Mouse (Mus musculus): ENCODE data around the gene Rin2.

Gene Rin2

GRCm38 (mm10) chr2:145862206-145862817, 187.3 kb downstream of the Rin2 start:
- DNase-seq (ENCODE audit: low read depth, low spot score), result no peak

DNA sequence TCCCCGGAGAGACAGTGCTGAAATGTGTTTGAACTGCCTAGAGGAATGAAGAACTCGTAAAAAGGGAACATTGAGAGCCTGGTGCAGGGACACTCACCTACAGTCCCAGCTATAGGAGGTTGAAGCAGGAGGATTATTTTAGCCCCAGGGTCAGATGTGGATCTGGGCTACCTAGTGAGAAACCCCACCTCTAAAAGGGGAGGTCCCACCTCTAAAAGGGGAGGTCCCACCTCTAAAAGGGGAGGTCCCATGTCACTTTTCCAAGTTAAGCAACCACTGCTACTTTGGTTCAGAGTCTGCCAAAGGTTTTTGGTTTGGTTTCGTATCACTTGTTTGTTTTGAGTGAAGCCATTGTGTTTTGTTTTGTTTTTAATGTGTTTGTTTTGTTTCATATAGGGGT, 190.3 kb downstream of the Rin2 start:
- no peak for DNase-seq (ENCODE audit: low read depth, low spot score)

GRCm38 (mm10) chr2:145866238-145866637, 191.2 kb downstream of the Rin2 start:
- no peak for DNase-seq (ENCODE audit: low read depth, low spot score)

DNA sequence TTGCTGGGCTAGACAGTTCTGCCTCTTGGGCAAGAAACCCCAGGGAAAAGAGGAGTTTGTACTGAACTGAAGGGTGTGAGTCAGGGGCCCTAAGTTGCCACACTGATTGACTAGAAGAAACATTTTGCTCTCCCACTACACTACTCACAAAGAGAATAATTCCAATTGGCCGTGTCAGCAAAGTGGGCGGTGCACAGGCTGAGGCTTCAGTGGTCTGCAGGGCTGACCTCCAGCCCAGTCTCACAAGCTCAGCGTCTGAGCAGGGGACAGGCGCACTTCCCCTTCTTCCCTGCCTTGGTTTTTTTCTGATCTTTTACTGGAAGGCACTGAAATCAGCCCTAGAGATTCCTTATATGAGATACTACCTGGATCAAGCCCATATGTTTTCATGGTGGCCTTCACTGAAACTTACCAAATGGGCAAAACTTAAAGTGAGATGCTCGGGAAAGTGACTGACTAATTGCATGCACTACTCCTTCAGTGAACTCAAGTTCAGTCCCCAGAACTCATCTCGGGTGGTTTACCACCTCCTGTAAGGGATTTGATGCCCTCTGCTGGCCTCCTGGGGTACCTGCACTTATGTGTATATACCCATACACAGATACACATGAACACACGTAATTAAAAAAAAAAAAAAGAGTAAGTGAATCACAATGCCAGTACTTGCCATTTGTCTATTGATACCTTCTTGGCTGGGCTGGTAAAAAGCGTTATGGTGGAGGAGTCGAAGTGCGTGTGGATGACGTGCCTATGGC, 191.9 kb downstream of the Rin2 start:
- DNase-seq (ENCODE audit: low read depth, low spot score), result no peak

DNA sequence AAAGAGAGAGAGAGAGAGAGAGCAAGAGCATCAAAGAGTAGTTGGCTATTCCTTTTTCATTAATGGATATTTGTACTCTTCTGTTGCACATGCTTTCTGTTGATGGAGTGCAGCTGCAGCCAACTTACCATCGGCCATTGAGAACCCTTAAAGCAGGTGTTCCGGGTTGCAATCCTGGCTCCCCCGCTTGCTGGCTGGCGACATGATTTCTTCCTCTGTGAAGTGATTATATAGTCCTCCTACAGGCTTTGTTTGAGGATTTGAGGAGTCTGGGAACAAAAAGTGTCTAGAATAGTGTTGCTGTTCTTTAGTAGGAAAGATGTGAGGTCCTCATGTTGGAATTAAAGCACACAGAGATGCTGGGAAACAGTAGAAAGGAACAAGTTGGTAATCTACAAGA, 196.3 kb downstream of the Rin2 start:
- no peak for DNase-seq (ENCODE audit: low read depth, low spot score)

DNA sequence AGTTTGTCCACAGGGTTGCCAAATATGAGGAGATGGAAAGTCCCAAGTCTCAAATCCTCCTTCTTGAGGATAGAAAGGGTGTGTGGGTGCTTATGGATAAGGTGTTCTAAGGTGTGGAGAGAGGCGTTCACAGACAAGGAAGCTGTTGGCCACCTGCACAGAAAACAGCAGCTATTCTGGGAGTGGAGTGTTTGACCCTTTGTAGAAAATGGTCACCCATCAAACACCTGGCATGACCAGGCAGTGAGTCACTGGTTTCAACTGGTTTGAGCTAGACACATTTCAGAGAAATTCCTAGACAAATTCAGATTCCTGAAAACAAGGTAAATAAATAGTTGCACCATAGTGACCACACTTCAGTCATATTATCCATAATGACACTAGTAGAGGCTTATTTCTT, 197.1 kb downstream of the Rin2 start:
- no peak for DNase-seq (ENCODE audit: low read depth, low spot score)

DNA sequence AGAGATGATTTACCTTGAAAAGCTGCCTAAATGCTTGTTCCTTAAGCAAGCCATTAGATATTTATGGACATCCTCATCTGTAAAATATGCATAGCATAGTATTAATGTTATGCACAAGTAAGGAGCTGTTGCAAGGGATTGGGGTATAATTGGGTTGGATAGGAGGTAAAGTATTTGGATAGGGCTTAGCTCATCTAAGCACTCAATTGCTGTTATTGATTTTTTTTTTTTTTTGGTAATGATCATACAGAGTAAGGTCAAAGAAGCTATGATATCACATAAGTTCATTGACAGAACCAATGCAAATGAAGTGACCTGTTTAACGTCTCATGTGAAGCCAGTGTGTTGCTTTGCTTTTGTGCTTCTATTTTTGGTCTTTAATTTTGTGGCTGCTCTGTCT, 198.9 kb downstream of the Rin2 start:
- DNase-seq (ENCODE audit: low read depth, low spot score), result no peak

- DNase-seq (ENCODE audit: low read depth, low spot score), result no peak
These were observed 200.0 kb downstream of the Rin2 start for GRCm38 (mm10) chr2:145874879-145875482.

- no peak for DNase-seq (ENCODE audit: low read depth, low spot score)
These were observed 202.2 kb downstream of the Rin2 start for GRCm38 (mm10) chr2:145877191-145877590.

- DNase-seq (ENCODE audit: low read depth, low spot score), result no peak
These were observed 206.1 kb downstream of the Rin2 start for GRCm38 (mm10) chr2:145880887-145881747.

DNA sequence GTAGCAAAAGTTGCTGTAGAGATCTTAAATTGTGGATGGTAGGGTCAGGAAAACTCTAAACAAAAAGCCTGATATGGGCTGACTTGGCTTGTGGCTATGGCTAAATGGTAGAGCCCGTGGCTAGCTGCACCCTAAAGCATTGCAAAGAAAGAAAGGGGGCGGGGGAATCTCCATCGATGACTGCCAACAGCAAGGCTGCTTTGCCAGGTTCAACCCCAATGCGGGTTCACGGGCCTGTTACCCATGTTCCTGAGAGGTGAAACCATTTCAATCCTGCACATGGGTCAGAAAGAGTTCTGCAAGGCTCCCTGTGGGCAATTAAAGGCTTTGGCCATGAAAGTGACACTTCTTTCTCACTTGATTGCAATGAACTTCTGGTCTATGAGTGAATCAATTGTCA, 206.9 kb downstream of the Rin2 start:
- no peak for DNase-seq (ENCODE audit: low read depth, low spot score)

DNA sequence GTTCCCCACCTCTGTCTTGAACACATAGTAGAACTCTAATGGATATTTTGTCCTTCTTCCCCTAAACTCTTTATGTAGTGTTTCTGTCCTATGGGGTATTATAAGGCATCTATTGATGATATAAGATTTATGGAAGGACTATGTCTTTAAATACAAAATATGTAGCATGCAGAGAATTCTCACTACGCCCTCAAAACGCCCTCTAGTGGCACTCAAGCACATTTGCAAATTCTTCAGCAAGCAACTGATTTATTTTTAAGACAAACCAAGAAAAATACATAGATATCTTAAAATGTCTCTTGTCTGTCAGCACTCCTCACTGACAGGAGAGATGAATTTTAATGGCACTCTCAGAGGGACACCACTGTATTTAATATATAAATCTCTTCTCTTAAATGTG, 207.4 kb downstream of the Rin2 start:
- no peak for DNase-seq (ENCODE audit: low read depth, low spot score)

DNA sequence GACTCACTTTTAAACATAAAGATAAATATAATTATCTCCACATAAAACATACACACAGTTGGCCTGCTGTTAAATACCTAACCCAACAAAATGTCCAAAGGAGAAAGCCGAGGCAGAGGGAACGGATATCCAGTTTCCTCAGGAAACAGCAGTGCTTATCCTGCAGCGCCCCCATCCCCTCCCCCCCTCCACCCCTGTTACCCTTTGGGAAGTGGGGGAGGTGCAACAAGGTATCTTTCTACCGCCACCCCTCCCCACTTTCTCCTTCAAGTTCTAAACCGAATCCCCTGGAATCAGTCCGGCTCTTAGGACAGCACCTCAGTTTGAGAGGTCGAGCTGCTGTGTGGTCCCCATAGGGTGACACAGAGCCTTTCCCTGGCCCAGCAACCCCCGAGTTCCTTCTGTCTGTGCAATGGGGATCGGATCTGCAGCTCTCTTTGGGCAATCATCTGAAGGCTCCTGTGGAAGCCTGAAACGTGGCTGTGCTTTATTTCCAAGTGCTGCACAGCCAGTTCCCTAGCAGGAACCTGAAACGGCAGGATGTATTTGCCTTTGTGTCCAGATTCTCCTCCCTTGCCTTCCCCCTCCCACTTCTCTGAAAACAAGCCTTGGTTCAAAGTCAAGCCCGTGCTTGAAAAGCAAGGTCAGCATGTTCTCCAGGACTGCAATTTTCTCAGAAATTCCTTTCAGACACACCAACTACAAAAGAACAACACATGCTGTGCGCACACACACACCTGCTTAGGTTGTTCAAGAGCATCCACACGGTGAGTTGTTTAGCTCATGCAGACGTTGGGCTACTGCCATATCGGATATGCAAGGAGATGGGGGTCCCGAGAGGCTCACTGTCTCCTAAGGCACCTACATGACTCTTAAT, 209.3 kb downstream of the Rin2 start:
- no peak for DNase-seq (ENCODE audit: low read depth, low spot score)

DNA sequence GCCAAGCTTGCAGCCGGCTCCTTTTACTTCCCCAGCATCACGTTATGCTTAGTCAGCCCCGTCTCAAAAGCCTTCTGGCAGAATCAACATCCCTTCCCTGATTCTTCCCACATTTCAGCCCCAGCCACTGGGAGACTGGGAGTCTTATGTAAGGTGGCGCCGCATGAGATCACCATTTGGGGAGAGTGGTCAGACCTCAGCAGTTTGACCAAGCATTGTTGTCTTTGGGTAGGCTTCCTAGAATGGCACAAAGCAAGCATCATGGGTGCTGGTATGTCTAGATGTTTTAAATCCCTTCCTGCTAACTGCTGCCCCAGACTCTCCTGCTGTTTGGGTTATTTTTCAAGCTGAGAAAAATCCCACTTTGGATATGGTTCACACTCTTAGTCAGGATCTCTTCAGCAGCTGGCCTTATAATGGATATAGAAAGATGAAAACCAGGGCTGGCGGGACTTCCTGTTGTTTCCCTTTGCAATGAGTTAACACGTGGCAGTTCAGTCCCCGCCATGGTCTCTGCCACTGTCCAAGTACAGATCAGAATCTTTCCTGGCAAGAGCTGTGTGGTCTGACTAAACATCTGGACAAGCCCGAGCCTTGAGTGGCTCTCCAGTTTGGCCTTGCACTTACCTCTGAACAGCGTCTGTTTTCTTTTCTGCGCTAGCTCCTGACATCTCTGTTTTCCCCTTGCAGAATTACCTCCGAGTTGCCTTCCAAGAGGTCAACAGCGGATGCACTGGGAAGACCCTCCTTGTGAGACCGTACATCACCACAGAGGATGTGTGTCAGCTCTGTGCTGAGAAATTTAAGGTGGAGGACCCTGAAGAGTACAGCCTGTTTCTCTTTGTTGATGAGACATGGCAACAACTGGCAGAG, 210.1 kb downstream of the Rin2 start:
- DNase-seq (ENCODE audit: low read depth, low spot score), result no peak

DNA sequence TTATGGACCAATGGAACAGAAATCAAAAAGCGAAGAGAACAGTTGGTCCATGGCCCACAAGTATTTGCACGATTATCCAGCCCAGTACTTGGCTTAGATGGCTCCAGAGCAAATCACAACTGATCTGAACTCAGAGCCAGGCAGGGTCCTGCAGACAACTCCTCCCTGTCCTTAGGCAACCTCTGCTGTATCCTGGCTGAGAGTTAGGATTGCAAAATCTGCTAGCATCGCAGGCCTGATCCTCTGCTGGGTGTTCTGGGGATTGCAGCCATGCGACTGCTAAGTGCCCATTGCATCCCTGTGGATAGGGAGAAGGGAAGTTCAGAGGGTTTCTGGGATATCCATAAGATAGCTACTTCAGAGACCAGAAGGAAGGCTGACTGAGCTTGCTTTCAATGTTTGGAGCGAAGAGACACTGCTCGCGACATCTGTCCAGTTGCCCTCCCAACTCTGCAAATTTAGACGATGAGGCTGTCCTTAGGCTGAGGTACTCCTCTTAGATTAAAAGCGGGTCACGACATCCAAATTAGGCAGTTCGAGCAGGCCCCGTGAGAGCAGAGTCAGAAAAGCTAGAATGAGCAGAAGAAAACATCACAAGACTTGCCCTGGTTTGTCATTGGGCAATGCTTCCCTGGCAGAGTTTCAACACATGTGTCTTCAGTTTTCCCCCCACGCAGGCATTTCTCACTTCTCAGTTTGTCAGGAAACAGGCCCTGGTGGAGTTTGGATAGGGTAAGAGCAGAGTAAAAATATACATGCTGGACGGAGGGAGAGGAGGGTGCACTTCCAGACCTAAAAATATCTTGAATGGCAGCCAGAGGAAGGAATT, 213.1 kb downstream of the Rin2 start:
- no peak for DNase-seq (ENCODE audit: low read depth, low spot score)

DNA sequence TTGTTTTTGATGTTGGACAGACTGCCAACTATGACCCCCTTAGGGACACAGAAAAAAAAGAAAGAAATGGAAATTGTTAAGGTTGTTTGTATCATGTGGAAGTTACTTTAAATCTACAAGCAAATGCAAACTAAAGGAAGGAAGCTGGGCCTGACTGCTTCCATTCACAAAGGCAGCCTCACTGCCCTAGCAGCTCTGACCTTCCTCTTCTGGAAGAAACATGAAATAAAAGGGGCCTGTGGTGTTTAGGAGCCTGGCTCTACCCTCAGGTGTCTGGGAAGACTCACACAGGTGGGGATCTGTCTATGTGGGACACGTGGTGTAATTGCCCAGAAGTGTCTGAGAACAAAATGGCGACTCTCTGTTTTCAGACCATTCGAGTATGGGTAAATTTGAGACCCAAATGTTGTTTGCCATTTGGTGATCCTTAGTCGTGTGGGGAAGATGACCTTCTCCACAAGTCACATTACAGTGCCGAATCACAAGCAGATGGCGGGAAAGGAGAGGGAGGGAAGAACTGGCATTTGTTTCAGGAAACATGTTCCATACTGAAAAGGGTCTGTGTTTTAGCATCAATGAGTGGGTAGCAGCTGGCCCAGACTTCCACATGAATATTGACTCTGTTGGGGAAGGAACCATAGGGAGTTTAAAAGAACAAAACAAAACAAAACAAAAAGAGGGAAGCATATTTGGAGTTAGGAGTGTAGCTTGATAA, 213.9 kb downstream of the Rin2 start:
- no peak for DNase-seq (ENCODE audit: low read depth, low spot score)

GRCm38 (mm10) chr2:145890571-145890970, 215.6 kb downstream of the Rin2 start:
- no peak for DNase-seq (ENCODE audit: low read depth, low spot score)

DNA sequence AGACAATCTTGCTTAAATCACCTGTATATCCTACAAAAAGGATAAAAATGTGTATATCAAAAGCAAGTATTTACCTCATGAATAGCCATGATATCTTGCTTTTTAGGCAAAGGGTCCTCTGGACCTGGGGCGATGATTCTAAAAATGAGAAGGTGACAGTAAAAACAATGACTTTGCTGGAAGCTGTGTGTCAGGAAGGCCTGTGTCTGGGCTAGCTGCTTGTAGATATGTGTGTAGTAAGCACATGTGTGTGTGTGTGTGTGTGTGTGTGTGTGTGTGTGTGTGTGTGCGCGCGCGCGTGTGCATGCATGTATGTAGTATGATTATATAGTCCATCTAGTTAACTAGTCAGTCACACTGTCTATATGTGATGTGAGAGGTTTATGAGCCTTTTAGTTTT, 218.7 kb downstream of the Rin2 start:
- DNase-seq (ENCODE audit: low read depth, low spot score), result no peak

DNA sequence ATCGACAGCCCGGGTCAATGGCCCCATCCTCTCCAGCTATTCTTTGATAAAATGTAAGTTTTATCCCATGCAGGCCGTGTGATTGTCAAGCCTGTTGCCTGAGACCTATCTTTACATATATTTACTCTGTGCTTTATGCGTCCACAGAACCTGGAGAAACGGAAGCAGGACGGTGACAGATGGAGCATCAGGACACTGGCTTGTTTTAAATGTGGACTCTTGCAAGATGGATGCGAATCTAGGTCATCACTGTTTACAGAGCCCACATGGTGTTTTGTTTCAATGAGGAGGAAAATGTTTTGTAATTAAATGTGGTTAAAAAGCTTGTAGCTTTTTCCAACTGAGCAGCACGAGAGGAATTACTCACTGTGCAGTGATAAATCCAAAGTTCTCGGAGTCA, 223.1 kb downstream of the Rin2 start:
- no peak for DNase-seq (ENCODE audit: low read depth, low spot score)
